Mouse (Mus musculus) heart, adult 2 months (tissue): Measurements from ENCODE around the gene Tle3. TPM values are rescaled to one million over a fixed set of nuclear protein-coding genes. Genes with fewer than 3 reads are reported as not detected.
A peak's percentile ranks its signal among the peaks of the same experiment; 100 is the strongest.

Experiments used
- DNase-seq, 2 experiments: peaks; one replicate each; pipeline ENCODE4 v3.0.0; 2021
- H3K27ac ChIP-seq: fragments of 200-600 bp; 2 replicates; pipeline ENCODE4 v1.8.1; 2022
- H3K27me3 ChIP-seq: fragments of 200-500 bp; 2 replicates; pipeline ENCODE4 v1.6.1; 2012; ENCODE audit warnings: mild to moderate bottlenecking, low read length, inconsistent platforms, mixed read lengths; ENCODE audit not compliant: control insufficient read depth, insufficient read depth
- H3K36me3 ChIP-seq: fragments of 200-500 bp; 2 replicates; pipeline ENCODE4 v1.6.1; 2012; ENCODE audit warnings: low read length, inconsistent platforms; ENCODE audit not compliant: control insufficient read depth, insufficient read depth
- H3K4me1 ChIP-seq: fragments of 200-500 bp; 2 replicates; pipeline ENCODE4 v1.6.1; 2011; ENCODE audit warnings: low read length; ENCODE audit not compliant: control insufficient read depth, insufficient read depth
- H3K4me3 ChIP-seq: fragments of 200-600 bp; 2 replicates; pipeline ENCODE4 v1.8.1; 2022
- H3K79me2 ChIP-seq: fragments of 200-500 bp; replicated peaks from 2 replicates; pipeline ENCODE4 v1.6.1; 2012; ENCODE audit warnings: mild to moderate bottlenecking, inconsistent platforms, low read length, moderate library complexity, mixed read lengths; ENCODE audit not compliant: control insufficient read depth, insufficient read depth
- H3K9ac ChIP-seq: fragments of 200-500 bp; 2 replicates; pipeline ENCODE4 v1.6.1; 2012; ENCODE audit warnings: low read depth, mild to moderate bottlenecking, control low read depth, inconsistent platforms, low read length, mixed read lengths
- CTCF ChIP-seq: fragments of 200-600 bp; IDR thresholded peaks from 2 replicates; pipeline ENCODE4 v1.8.1; 2022; ENCODE audit warnings: antibody characterized with exemption, mild to moderate bottlenecking, moderate library complexity
- EP300 ChIP-seq: fragments of 200-500 bp; IDR thresholded peaks from 2 replicates; pipeline ENCODE4 v1.6.1; 2011; ENCODE audit warnings: low read depth, low read length, control low read depth; ENCODE audit not compliant: insufficient read depth
- POLR2A ChIP-seq: fragments of 200-500 bp; IDR thresholded peaks from 2 replicates; pipeline ENCODE4 v1.6.1; 2011; ENCODE audit warnings: mild to moderate bottlenecking, low read depth, low read length, control low read depth; ENCODE audit not compliant: insufficient read depth
- WGBS: fragments of 180-500 bp; shearing (Covaris S2); methylation state at CpG from one replicate; pipeline ENCODE4 v1.1.7; 2018; 5-methylcytosine and 5-hydroxymethylcytosine counted together
- intact Hi-C: fragments of 180-260 bp; cut with DNase I; formaldehyde crosslinking; loops from one replicate; pipeline ENCODE4 v1.15.1; 2025
- polyA plus RNA-seq: library from polyadenylated mRNA; depleted of rRNA; stranded (reverse); fragments of >200 nt; gene quantifications from 2 replicates; pipeline ENCODE4 v1.2.3, GENCODE M21; 2012
- total RNA-seq, 2 experiments: library from RNA; stranded (reverse); gene quantifications; 2 replicates each; pipeline ENCODE4 v1.2.3; 2021

Gene Tle3
- total and polyA plus RNA-seq, 3 experiments, result 16.5 to 16.8 (median 16.6) TPM

- no peaks in the 10 kb centered on the region for H3K79me2 ChIP-seq
- no peaks in the 10 kb centered on the region for H3K36me3 ChIP-seq
- 96% methylated on average over 6 of the region's 6 CpGs for WGBS
- H3K9ac ChIP-seq, result no peak overlapping the region
- no peak for DNase-seq
- TF ChIP-seq CTCF, result no peak
- no peak for TF ChIP-seq POLR2A
- TF ChIP-seq EP300, result no peak
- H3K4me3 ChIP-seq, result no peak overlapping the region
- intact Hi-C loops, result no loop called here
- H3K27me3 ChIP-seq, result no peaks in the 10 kb centered on the region; the same call in 1 of the 2 replicates
- no peak overlapping the region for H3K27ac ChIP-seq
- H3K4me1 ChIP-seq, result no peaks in the 10 kb centered on the region
These were observed 64.6 kb downstream of the Tle3 start for GRCm38 (mm10) chr9:61436761-61437160.

- Histone ChIP-seq H3K4me1 (peaks cover 2% of the 10 kb centered on the region; the same call in 1 of the 2 replicates), H3K27me3 (no peaks in the 10 kb centered on the region), H3K4me3 (no peak overlapping the region), H3K36me3 (no peaks in the 10 kb centered on the region), H3K27ac (no peak overlapping the region), H3K79me2 (no peaks in the 10 kb centered on the region), H3K9ac (no peak overlapping the region)
- TF ChIP-seq CTCF (no peak), EP300 (no peak), POLR2A (no peak)
- DNase-seq, result no peak
- WGBS, result 76% methylated on average over 6 of the region's 6 CpGs
- intact Hi-C loops, result no loop called here
These were observed 66.9 kb downstream of the Tle3 start for GRCm38 (mm10) chr9:61439092-61439491.

DNA sequence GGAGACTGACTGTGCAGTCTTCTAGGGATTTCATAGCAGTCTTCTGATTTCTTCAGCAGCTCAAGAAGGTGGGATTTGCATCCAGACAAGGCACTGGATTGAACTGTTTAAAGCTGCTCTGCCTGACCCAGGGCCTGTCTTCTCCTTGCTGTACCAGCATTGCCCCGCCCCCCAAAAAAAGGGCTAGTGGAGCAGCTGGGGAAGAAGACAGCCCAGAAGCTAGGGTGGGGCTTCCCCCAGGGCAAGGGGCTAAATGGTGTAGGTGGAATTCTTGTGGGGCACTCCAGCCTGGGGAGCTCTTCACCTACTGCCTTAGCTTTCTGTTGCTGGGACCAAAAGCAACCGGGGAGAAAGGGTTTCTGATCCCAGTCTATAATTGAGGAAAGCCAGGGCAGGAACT lies 67.8 kb downstream of the Tle3 start:
- intact Hi-C loops, result no loop called here
- Histone ChIP-seq H3K4me1 (peaks cover 2% of the 10 kb centered on the region; the same call in 1 of the 2 replicates), H3K9ac (no peak overlapping the region), H3K4me3 (no peak overlapping the region), H3K27ac (no peak overlapping the region), H3K36me3 (no peaks in the 10 kb centered on the region), H3K27me3 (no peaks in the 10 kb centered on the region), H3K79me2 (no peaks in the 10 kb centered on the region)
- TF ChIP-seq POLR2A, result no peak
- TF ChIP-seq EP300, result no peak
- TF ChIP-seq CTCF, result no peak
- WGBS, result 83% methylated on average over 2 of the region's 2 CpGs
- DNase-seq, result no peak

DNA sequence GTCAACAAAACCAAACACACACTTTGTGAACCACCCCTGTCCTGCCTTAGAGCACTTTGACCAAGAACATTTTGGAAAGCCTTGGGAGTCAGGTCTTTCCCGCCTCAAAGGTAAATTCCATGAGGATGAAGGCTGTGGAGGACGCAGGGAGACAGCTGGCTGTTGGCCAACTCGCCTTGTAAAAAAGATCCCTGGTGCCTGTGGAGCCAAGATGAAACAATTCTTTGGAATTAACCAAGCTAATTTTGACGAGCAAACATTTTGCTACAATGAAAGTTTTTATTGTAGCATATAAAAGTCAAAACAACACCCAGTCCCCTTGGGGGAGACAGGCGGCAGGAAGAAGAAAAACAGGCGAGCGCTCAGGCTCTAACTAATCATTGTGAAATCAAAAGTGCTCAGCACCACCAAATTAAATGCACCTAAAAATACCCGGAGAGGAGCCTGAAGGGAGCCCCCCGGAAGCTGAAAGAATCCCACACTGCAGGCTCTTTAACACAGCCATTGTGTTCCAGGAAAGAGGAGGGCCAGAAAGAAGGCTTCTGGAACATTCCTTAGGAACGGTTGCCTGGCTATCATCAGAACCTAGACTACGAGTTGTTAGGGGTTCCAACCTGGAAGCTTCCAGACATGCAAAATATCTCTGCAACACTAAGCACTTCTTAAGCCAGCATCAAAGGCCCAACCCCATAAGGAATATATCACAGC lies 69.2 kb downstream of the Tle3 start:
- H3K4me3 ChIP-seq, result no peak overlapping the region
- no peak overlapping the region for H3K27ac ChIP-seq
- H3K9ac ChIP-seq, result no peak overlapping the region
- TF ChIP-seq CTCF (no peak), POLR2A (no peak), EP300 (no peak)
- no peaks in the 10 kb centered on the region for H3K27me3 ChIP-seq
- peaks cover 2% of the 10 kb centered on the region for H3K4me1 ChIP-seq
- intact Hi-C loops, result no loop called here
- 24% methylated on average over 11 of the region's 11 CpGs for WGBS
- no peak for DNase-seq
- no peaks in the 10 kb centered on the region for H3K79me2 ChIP-seq
- no peaks in the 10 kb centered on the region for H3K36me3 ChIP-seq

DNA sequence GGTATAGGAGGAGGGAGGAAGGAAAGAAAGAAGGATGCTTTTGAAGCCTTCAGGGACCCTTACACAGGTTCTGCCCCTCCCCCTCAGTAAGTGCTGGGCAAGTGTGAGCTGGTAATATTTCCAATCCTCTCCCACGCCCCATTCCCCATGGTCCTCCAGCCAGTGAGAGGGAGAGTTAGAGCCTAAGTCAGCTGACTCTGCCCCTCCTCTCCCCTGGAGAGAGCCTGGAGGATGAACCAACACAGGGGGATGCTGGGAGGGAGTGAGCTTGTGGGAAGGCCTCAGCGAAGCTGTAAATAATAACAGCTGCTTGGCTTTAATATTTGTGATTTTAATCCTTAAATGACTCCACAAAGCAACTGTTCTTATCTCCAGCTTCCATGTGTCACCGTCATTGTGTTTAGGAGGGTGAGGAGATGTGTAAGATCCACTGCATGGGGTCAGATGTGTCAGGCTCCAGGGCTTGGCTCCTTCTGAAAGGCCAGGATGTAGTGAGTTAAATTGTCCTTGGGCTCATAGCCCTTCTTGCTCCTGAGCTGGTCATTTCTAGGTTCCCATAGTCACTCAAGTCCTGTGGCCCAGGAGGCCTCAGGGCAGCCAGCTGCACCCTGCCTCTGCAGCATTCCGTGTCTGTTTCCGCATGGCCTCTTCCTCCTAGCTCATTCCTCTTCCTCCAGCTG lies 70.9 kb downstream of the Tle3 start:
- TF ChIP-seq EP300, result no peak
- TF ChIP-seq CTCF, result no peak
- no peak for TF ChIP-seq POLR2A
- Histone ChIP-seq H3K9ac (no peak overlapping the region), H3K79me2 (no peaks in the 10 kb centered on the region), H3K4me1 (peaks cover 2% of the 10 kb centered on the region), H3K36me3 (no peaks in the 10 kb centered on the region), H3K4me3 (no peak overlapping the region), H3K27me3 (no peaks in the 10 kb centered on the region), H3K27ac (no peak overlapping the region)
- peak in 1 of 2 experiments; percentile 33 for DNase-seq
- intact Hi-C loops, result no loop called here
- WGBS, result 58% methylated on average over 5 of the region's 5 CpGs

GRCm38 (mm10) chr9:61445151-61445550 lies 73.0 kb downstream of the Tle3 start:
- no peak overlapping the region for H3K4me3 ChIP-seq
- no peaks in the 10 kb centered on the region for H3K27me3 ChIP-seq
- peak in 1 of 2 experiments; percentile 16 for DNase-seq
- H3K36me3 ChIP-seq, result no peaks in the 10 kb centered on the region
- intact Hi-C loops, result loop anchor here (5.0 kb wide), 1 partner anchor 242 kb away; no protein-coding TSS in a partner anchor
- peaks cover 2% of the 10 kb centered on the region for H3K4me1 ChIP-seq
- H3K79me2 ChIP-seq, result no peaks in the 10 kb centered on the region
- H3K9ac ChIP-seq, result no peak overlapping the region
- WGBS, result 94% methylated on average over 2 of the region's 2 CpGs
- TF ChIP-seq CTCF (no peak), EP300 (no peak), POLR2A (no peak)
- no peak overlapping the region for H3K27ac ChIP-seq
